Mouse (Mus musculus): ENCODE data around the gene Alk.

The Alk gene

DNA sequence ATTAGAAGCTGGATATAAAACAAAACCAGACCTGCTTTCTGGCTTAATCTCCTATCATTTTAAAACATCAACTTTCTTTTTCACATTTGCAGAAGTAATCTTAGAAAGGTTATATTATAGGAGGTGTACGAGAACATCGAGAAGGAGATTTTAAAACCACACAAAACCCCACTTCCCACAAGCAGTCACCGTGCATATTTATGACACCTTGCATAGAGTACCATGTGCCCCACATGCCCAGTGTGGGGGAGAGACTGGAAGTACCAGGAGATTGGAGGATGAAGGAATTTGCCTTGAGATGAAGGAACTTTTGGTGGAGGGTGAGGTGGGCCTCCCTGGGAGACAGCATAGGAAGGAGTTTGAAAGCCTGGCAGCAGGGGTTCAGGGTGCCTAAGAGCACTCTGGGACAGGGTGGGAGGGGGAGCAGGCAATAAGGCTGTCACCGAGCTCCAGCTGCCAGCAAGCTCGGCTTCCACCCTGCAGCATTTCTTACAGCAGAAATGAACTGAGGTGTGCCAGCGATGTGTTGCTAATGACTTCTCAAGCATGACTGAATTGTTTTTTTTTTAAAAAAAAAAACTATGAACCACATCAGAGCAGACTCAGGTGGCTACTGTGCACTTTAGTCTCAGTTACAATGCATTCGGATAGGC, 459.4 kb downstream of the Alk start:
- no peak for DNase-seq (ENCODE audit: inconsistent ontology term)

DNA sequence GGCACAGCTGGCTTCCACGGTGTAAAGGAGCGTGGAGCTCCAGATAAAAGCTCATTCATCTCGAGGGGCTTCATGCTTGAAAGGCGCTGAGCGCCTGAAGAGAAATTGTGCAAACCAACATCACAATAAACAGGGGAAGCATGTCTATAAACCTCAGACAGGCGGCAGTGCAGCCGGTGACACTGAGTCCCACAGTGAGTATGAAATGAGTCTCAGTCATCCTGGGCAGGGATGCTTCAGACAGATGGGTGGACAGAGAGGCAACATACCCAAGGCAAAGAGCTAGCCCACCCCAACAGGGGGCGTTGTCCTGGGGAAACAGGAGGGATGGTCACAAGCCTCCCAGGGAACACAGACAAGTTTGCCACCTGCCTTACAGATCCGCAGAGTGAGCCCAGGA, 460.0 kb downstream of the Alk start:
- no peak for DNase-seq (ENCODE audit: inconsistent ontology term)

DNA sequence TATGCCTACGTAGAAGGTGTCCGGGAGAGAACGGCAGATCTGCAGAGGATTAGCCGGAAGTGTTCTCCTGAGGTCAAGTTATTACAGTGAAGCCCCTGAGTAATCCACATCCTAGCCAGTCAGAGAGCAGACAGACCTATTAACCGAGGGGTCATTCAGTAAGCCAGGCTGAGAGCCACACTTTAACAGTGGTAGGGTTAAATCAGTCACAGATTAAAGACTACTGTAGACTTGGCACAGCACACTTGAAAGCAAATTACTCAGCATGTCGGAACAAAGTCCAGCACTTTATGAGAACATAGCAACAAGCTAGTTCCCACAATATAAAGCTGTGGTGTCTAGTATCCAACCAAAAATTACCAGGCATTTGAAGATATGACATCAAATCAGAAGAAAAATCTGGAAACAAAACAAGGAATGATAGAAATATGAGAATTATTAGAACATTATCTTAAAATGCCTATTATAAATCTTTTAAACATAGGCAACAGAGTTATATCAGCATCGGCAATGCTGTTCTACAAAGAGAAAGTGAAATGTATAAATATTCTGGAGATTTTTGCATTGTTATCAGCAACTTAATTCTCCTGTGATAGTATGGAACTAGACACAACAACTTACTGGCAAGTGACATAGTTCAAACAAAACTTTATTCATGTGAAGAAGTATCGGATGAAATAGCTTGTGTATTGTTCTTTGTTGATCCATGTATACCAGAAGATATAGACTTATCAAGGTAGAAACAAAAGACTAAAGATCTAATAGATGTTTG, 472.1 kb downstream of the Alk start:
- DNase-seq (ENCODE audit: inconsistent ontology term), result no peak

DNA sequence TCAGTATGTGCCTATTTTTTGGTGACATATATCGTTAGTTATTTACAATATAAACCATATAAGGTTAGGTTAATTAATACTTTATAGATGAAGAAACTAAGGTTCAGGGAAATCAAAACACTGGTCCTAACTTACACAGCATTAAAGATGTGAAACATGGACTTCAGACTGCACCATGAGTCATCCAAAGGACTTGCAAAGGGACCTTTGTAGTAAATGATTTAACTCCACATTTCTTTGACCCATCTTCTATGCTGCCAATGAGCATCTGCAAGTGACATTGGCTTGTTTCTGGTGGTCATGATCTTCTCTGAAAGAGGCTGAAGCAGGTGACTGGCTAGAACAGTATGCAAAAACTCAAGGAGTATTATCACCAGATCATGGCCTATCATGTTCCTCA, 482.8 kb downstream of the Alk start:
- DNase-seq (ENCODE audit: inconsistent ontology term), result no peak

DNA sequence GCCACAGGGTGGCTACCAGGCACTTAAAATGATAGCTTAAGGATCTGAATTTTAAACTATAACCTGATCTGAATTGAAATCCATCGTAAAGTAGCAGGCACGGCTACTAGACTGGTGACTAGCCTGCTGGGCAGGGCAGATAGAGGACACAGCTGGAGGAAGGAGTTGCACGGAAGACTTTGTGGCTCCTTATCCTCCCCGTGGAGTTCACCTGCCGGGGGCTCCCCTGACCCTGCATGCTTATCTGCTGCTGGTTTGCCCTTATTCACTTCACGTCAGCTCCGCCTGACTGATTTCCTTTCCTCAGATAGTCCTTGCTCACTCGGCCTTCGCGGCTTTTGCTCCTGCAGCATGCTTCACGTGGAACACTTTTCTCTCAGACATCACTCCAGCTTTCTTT, 484.1 kb downstream of the Alk start:
- DNase-seq (ENCODE audit: inconsistent ontology term), result no peak

DNA sequence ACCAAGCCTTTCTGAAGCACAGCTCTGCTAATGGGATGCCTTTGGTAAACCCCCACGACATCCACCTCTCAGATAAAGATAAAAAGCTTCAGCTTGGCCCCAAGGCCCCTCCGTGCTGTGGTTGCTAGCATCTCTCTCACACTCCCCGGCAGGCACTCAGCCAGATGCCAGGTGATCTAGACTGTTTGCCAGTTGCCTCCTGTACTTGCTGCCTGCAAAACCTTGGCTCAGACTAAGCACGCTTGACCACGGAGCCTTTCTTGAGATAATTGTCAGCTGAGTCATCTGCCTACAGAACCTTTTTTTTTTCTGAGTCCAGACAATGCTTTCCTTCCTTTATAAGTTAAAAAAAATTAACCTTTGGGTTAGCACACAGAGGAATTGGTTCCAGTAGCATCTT, 486.1 kb downstream of the Alk start:
- DNase-seq (ENCODE audit: inconsistent ontology term), result peak; percentile 50

DNA sequence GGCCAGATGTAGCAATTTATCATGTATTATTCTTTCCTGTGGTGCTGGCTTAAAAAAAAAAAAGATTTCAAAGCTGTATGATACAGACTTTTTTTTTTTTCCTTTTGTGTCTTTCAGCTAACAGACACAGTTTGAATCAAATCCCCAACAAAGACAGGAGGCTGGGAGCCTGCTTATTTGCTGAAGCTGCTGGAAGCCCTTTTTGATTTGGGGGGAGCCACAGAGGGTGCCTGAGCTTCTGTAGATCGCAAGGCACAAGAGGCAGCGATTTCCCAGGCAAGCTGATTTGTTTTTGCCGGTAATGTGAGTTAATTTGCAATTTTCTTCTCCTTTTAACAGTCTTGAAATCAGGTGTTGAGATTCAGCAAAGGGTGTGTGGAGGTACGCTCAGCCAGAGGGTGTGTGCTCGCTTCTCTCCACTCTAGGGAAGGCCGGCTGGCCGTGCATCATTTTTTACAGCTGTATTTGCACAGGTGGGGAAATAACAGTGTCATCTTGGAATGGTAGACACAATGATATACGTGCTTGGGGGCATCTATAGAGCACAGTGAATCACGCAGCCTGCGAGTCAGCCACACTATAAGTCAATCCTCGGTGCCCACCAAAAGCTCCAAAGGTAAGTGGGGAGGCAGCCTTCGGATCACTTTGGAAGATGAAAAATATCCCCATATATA, 489.0 kb downstream of the Alk start:
- DNase-seq (ENCODE audit: inconsistent ontology term), result no peak

DNA sequence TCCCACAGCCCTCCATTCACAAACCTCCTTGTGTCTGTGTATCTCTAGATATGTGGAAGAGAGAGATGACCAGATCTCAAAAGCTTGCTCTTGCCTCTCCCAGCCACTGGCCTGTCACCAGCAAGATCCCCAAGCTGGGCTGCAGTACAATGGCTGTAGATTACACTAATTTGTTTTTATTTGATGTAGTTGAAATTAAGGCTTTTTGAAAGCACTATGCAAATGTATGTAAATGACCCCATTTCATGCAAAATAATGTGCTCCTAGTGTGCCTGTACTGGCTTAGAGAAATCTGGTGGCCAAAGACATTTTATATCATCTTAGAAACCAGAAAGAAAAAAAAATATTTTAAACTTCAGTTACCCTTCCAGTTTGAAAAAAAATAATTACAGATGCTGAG, 492.4 kb downstream of the Alk start:
- DNase-seq (ENCODE audit: inconsistent ontology term), result no peak

DNA sequence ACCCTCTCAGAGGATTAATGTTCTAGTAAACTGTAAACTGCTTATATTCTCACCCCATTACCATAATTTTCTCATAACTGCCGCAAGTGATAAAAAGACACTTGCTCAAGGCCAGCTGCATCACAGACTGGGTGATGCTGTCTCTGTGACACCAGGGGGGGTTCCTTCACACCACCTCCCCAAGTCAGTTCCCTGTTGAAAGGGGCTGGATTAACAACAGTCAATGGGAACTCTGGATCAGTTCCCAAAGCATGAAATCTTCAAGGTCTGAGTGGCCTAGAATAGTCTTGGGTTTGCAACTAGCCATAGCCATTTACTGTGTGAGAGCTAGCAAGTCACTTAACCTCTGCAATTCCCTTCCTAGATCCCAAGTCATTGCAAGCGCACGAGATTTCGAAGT, 492.9 kb downstream of the Alk start:
- DNase-seq (ENCODE audit: inconsistent ontology term), result no peak

DNA sequence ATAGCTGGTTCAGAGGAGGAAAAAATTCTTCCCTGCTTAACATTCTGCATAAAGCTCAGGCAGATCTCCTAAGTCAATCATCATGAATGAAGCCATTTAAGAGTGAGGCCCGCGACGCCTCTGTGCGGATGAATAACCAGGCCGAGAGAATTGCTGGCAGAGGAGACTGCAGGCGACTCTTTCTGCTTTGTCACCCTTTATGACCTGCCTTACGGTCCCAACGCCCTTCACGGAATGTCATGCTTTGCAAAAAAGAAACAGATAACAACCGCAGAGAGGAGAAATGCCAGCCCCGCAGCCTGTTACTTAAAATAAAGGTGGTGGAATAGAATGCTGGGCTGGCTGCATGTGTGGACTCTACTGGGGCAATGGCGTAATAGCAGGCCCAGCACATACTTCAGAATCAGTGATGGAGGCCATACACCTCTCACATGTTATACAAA, 517.1 kb downstream of the Alk start:
- DNase-seq (ENCODE audit: inconsistent ontology term), result peak; percentile 69

DNA sequence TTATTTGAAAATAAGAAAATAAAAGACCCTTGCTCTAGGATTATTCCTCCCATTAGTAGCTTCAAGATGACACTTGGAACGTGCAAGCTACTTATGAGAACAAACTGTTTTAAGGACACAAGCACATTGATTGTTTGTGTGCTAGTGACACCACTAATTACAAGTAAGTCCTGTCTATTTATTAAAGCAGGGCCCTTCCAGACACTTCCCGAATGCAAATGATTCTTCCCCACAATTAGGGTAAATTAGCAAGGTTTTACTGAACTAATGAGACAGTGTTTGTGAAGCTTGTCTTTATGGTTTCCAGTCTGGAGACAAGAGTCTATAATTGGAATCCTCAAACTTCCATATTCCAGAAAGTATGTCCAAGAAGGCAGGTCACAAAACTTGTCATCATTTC, 523.0 kb downstream of the Alk start:
- DNase-seq (ENCODE audit: inconsistent ontology term), result no peak

DNA sequence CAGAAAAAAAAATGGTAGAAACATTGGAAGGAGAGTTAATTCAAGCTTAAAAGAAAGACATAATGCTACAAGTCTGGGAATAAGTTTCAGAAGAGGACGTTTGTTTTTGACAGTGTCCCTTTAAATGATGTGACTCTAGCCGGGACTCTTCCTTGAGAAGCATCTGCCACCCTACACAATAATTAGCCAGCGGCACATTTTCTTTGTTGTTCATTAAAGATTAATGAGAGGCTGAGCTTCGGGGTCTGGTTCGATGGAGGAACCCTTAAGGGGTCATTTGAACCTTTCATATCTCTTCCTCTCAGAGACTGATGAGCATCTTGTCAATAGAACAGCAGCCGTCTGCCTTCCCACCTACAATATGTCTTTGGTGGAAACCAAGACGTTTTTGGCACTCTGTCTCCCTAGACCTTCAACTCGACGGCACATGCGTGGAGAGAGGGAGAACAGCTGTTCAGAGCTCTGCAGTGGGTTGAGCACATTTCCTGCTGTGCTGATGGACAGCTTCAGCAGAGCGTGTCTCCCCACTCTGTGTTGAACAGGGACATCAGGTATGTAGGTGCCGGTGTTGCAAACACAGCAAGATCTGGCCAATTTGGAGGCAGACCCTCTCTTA, 528.0 kb downstream of the Alk start:
- DNase-seq (ENCODE audit: inconsistent ontology term), result no peak

DNA sequence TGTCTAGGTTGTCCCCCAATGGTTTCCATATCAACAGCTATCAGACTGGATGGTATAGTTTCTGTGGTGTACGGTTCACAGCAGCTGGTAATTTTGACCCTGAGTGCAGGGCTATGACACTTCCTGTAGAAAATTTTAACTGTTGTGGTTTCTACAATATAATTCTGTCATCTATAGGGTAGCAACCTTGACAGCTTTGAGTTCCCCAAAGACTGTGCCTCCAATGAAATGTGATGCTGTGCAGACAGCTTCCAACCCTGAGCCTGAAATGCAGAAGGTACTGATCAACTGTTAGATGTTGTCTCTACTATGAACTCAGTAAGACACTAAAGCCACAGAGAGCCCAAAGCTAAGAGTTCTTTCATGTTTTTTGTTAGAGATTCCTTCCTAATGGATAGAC, 532.6 kb downstream of the Alk start:
- no peak for DNase-seq (ENCODE audit: inconsistent ontology term)

DNA sequence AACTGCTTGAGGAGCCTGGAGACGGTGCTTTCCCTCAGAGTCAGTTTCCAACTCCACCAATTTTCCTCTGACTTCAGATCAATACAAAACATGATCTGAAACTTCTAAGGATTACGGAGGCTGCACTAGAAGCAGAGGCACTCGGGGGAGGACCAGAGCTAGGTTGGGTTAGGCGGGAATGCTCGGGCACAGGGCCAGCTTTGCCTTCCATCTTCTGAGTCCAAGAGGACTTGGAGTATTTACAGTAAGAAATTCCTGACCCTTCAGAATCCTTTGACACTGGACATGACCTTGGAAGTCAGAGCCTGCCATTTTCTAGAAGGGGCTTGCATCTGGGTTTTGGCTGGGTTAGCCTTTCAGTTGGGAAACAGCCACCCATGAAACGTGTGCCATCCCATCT, 536.3 kb downstream of the Alk start:
- no peak for DNase-seq (ENCODE audit: inconsistent ontology term)

DNA sequence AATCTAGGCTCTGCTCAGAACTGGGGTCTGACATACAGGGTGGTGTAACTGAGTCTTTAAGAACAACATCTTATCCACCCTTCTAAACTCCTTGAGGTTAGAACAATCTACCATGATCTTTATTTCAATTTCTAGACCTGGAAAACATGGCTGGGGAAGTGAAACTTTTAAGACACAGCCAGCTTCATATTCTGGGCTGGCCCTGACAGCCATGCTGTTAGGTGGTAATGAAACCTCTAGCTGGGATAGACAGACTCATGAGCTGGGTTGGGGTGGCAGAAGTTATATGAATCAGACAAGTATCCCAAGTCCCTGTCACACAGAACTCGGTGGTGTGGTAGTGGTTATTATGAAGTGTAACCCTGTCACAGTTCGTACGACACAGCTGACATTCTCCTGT, 541.4 kb downstream of the Alk start:
- DNase-seq (ENCODE audit: inconsistent ontology term), result no peak

DNA sequence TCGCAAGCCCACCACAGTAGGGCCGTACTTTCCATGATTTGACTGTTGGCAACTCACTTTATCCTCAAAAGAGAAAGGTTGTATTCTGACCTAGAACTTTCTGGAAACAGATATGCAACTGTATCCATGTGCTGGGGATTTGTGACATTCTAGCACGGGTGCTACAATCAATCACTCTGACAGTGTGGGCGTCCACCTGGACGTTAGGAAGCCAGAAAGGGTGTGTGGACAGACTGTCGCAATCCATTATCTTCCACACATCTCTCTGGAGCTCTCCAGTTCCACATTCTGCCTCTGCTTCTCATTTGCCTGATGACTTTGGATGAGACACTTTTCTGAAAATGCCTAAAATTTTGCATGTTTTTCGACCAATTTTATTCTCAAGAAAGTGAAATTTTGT, 545.1 kb downstream of the Alk start:
- DNase-seq (ENCODE audit: inconsistent ontology term), result no peak

DNA sequence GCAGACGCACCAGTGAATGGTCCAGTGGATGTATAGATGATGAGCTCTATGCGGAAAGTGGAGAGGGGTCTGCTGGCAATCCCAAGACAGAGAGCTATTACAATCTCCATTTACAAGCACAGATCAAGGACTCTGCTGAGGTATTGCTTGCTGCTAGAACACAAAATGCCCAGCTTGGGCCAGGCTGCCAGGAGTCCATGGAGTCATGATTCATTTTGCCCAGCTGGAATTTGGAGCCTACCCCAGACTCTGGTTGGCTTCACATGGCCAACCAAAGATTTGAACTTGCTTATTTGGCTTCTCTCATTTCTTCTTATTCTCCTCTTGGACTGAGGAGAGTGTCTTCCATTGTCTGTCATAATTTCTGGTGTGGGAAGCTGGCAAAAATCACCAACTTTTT, 558.8 kb downstream of the Alk start:
- DNase-seq (ENCODE audit: inconsistent ontology term), result peak; percentile 51

DNA sequence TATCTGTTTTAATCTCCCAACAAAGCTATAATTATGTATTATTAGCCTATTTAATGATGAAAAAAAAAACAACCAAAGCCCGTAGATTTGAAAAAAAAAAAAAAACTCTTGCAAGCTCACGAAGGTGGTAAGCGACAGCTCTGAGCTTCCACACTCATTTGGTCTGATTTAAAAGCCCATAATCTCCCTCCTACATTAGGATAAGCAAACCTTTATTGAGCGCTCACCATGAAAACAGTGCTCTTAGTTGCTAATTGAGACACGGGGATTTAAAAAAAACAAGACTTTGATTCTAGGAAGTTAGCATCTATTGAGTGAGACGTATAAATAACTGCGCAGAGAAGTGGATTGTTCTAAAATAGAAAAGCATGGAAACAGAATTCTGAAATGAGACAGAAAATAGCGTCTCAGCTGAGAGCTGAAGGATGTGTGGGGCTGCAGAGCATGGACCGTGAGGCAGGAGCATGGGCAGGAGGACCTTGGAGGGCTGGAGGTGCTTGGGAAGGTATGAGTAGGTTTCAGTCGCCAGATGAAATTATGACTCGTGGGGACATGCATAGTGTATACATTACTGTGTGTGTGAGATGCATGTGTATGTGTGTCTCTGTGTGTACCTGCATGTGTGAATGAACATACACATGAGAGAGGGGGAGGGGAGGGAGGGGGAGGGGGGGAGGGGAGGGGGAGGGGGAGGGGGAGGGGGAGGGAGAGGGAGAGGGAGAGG, 560.6 kb downstream of the Alk start:
- peak; percentile 29 for DNase-seq (ENCODE audit: inconsistent ontology term)

DNA sequence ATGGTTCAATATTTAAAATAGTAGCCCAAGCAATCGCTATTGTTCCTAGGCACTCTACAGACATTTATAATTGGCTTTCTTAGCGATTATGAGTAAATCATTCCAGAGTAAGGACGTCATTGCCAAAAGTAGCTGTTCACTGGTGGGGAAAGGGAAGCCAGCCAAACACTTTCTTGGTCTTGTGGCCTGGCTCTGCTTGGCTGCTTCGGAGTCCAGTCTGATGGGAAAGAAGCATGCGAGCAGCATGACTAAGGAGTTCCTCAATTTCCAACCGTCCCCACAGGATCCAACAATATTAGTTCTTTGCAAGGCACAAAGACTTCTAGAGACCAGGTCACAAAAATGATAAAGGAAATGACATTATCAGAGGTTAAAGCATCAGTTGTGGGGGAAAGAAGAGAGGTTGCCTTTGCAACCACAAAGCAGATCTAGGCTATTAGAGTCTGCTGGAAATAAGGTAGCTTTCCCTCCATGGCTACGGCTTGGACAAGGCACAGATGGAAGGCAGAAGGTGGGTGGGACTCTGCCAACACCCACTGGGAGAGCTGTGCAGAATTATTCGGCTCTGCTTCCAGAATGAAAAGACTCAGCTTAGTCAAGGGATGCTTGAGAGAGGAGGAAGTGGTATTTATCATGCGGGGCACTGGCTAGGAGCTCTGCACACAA, 561.3 kb downstream of the Alk start:
- peak; percentile 93 for DNase-seq (ENCODE audit: inconsistent ontology term)

DNA sequence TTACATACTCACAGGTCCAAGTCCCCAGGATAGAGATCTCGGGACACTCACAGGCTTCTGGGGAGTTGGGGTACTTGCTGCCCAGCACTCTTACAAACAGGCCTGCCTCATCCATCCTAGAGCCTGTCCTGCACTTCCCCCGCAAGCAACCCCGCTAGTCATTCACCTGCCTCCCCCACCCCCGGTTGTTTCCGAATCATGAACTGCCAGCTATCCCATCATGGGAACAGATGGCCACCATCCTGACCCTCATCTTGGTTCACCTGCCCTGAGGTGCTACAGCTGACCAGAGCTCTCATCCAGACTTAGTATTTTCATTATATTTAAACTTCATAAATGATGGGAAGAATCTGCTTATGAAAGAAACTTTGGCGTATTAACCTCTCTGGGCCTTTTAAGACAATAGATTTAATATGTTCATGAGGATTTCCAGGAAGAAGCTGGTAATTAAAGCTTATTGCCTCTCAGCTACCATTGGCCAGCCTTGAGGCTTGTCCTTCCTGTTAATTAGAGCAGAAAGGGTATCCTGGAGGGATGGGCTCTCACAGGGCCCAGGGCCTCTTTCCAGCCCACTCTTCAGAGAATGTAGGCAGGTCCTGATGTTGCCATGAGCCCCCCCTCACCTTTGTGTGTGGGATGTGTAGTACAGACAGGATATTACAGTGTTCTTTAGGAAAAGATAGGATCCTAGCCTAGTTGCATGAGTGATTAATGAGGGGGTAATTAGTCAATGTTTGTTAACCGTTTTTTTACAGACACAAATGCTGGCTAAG, 565.1 kb downstream of the Alk start:
- peak; percentile 36 for DNase-seq (ENCODE audit: inconsistent ontology term)

DNA sequence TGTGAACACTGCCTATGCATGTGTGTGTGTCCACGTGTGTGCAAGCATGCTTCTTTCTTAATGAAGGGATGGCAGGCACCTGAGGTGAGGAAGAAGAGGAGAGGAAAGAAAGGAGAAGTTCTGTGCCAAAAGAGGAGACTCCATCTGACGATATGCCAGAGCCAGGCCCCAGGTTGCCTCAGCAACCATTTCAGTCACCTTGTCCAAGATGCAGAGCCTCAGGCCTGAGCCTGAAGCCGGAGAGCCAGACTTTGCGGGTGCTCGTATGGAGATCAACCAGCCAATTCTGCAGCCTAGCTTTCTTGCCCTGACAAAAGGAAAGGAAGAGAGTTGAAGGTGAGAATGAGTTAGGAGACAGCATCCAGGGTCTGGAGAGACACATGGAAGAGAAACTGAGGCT, 566.1 kb downstream of the Alk start:
- no peak for DNase-seq (ENCODE audit: inconsistent ontology term)
